Mouse (Mus musculus) gastrocnemius, adult 2 months (tissue): ENCODE results near the gene Oasl2. TPM values are rescaled to one million over a fixed set of nuclear protein-coding genes. Genes with fewer than 3 reads are reported as not detected.

Experiments
- DNase-seq: peaks from one replicate; pipeline ENCODE4 v3.0.0; 2022
- H3K27ac ChIP-seq: fragments of 200-600 bp; 2 replicates; pipeline ENCODE4 v1.8.1; 2022; ENCODE audit warnings: mild to moderate bottlenecking
- H3K4me3 ChIP-seq: fragments of 200-600 bp; 2 replicates; pipeline ENCODE4 v1.8.1; 2022; ENCODE audit warnings: mild to moderate bottlenecking, moderate library complexity
- CTCF ChIP-seq: fragments of 200-600 bp; IDR thresholded peaks from 2 replicates; pipeline ENCODE4 v1.8.1; 2022; ENCODE audit warnings: antibody characterized with exemption, mild to moderate bottlenecking, moderate library complexity
- intact Hi-C: fragments of 180-260 bp; cut with DNase I; formaldehyde crosslinking; loops from one replicate; pipeline ENCODE4 v1.15.1; 2025
- microRNA-seq: library from miRNA; unstranded; fragments of <30 nt; microRNA quantifications from one replicate; pipeline ENCODE4 v1.2.0, GENCODE M21; 2021
- total RNA-seq, 2 experiments: library from RNA; stranded (reverse); gene quantifications; 2 replicates each; pipeline ENCODE4 v1.2.3; 2021

Gene Oasl2
- total RNA-seq, 2 experiments from 2014 or later, result 1.1 to 2.0 TPM

DNA sequence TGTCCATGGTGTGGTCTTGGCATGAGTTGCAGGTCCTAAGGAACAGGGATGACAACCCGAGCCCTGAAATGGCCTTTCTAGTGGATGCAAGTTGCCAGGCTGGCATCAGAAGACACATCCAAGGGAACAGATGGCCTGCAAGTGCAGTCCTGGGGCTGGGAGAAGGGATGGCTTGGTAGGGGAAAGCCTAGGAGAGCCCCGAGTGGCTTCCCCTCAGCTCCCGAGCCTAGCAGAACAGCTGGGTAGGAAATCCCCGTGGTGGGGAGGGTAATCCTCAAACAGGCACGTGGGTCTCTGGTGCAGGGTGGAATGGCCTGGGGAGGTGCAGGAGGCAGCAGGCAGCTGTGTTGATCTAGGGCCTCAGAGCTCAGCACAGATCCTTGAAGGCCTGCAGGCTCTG, 52.6 kb downstream of the Oasl2 start:
- H3K4me3 ChIP-seq, result no peak overlapping the region
- no peak for DNase-seq
- intact Hi-C loops, result no loop called here
- H3K27ac ChIP-seq, result no peak overlapping the region
- TF ChIP-seq CTCF, result no peak

DNA sequence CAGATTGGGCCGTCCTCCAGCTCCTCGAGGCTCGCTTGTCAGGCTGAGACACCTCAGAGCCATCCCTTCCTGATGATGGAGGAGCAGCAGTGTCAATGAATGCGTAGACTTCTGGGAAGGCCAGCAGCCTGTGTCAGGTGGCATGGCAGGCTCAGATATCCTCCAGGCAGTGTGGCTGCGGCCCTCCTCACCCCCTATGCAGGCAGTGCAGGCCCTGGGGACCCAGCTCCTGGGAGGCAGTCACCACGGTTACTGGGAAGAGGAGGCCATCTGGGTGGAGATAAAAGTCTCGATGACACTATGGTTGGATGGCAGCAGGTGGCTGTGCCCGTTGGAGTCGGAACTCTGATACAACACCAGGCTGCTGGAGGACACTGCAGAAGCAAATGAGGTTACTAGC, 53.1 kb downstream of the Oasl2 start:
- TF ChIP-seq CTCF, result no peak
- intact Hi-C loops, result no loop called here
- no peak overlapping the region for H3K4me3 ChIP-seq

DNA sequence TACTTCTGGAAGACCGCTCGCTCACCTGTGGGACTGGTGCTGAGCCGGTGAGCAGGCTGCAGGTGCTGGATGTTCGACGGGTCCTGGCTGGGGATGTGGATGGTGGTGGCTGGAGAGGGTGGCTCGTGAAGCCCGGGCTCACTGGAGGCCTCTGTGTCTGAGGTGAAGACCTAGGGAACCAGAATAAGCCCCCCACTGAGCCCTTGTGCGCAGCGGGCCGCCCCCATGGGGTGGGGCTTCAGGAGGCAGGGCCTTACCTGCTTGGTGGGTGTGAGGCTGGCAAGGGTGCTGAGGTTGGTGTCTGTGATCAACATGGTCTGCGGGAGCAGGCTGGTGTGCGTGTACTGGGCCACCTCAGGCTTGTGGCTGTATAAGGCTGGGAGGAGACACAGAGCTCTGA, 53.9 kb downstream of the Oasl2 start:
- intact Hi-C loops, result no loop called here
- Histone ChIP-seq H3K27ac (no peak overlapping the region), H3K4me3 (no peak overlapping the region)
- no peak for DNase-seq
- no peak for TF ChIP-seq CTCF

More for the DNA sequence above, 53.1 kb downstream of the Oasl2 start:
- DNase-seq, result no peak
- H3K27ac ChIP-seq, result no peak overlapping the region

- TF ChIP-seq CTCF, result no peak
- intact Hi-C loops, result no loop called here
- Histone ChIP-seq H3K27ac (no peak overlapping the region), H3K4me3 (no peak overlapping the region)
- DNase-seq, result no peak
Measured at GRCm38 (mm10) chr5:114951279-114951880, 54.6 kb downstream of the Oasl2 start.

DNA sequence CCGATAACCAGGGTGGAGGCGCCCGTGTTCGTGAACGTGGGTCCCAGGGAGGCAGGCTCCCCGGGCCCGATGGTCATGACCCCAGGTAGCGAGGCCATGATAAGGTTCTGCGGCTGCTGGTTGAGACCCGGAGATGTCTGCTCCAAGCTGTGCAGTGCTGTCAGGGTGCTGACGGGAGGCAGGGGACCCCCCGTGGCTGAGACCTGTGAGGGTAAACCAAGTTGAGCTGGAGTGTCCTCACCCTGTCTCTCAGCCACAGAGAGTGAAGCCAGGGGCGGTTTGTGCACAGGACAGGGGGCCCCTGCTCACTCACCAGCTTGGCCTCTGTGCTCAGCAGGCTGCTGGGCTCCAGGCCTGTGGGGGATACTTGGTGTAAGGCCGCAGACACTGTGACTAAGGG, 56.6 kb downstream of the Oasl2 start:
- no peak for DNase-seq
- no peak for TF ChIP-seq CTCF

GRCm38 (mm10) chr5:114958069-114958468, 61.3 kb downstream of the Oasl2 start:
- H3K27ac ChIP-seq, result no peak overlapping the region
- intact Hi-C loops, result no loop called here
- TF ChIP-seq CTCF, result no peak
- no peak for DNase-seq
- H3K4me3 ChIP-seq, result no peak overlapping the region

More for the DNA sequence above, 56.6 kb downstream of the Oasl2 start:
- no peak overlapping the region for H3K4me3 ChIP-seq
- intact Hi-C loops, result no loop called here
- no peak overlapping the region for H3K27ac ChIP-seq

Small RNA genes within 50 kb of the gene (microRNA-seq; reads per million reads assigned to microRNA genes)
- gene Mir6240, result 17.3 reads per million, percentile 15 among the genes with 10 or more reads in this experiment

Other genes with a start within 250 kb of the Oasl2 start
- gene Trpv4, start 238.5 kb upstream of the Oasl2 start, total RNA-seq, result 1 to 10 TPM; 1.9 to 2.0 TPM
- gene Gltp, start 206.0 kb upstream of the Oasl2 start, total RNA-seq, result 10 to 100 TPM in 1 of 2 experiments, 1 to 10 TPM in 1; 6.7 to 10.8 TPM
- 1 to 10 TPM; 3.6 to 3.8 TPM for gene Tchp, start 189.2 kb upstream of the Oasl2 start, total RNA-seq
- 10 to 100 TPM; 15.4 to 19.6 TPM for gene Ankrd13a, start 122.3 kb upstream of the Oasl2 start, total RNA-seq
- gene Git2, start 121.4 kb upstream of the Oasl2 start, total RNA-seq, result 10 to 100 TPM; 17.3 to 20.1 TPM
- 1 to 10 TPM; 3.9 to 4.6 TPM for gene 1500011B03Rik, start 73.5 kb upstream of the Oasl2 start, total RNA-seq
- gene 4930519G04Rik, start 43.3 kb upstream of the Oasl2 start, total RNA-seq, result not detected
- not detected for gene Gm9936, start 38.3 kb upstream of the Oasl2 start, total RNA-seq
- gene Oasl1, start 26.3 kb downstream of the Oasl2 start, total RNA-seq, result under 1 TPM in 1 of 2 experiments, not detected in 1; 0.64 TPM
- gene 2210016L21Rik, start 45.2 kb downstream of the Oasl2 start, total RNA-seq, result 10 to 100 TPM; 24.7 to 26.6 TPM
- not detected for gene Hnf1a, start 74.2 kb downstream of the Oasl2 start, total RNA-seq
- 10 to 100 TPM; 20.1 to 20.8 TPM for gene Sppl3, start 114.2 kb downstream of the Oasl2 start, total RNA-seq
- not detected for gene Gm10401, start 201.4 kb downstream of the Oasl2 start, total RNA-seq
- 10 to 100 TPM; 49.9 to 81.7 TPM for gene Acads, start 222.4 kb downstream of the Oasl2 start, total RNA-seq
- gene Unc119b, start 238.0 kb downstream of the Oasl2 start, total RNA-seq, result 10 to 100 TPM; 11.8 to 15.7 TPM